Mouse (Mus musculus): Measurements from ENCODE around the gene Kxd1. TPM values are rescaled to one million over a fixed set of nuclear protein-coding genes. Genes with fewer than 3 reads are reported as not detected.
A peak's percentile ranks its signal among the peaks of the same experiment; 100 is the strongest.

Kxd1 gene
- polyA plus RNA-seq, 1 experiment from 2014 or later = 46.7 TPM

GRCm38 (mm10) chr8:70495771-70496062, 32.0 kb downstream of the Kxd1 start:
- peak overlapping the region; percentile 14; the same call in 1 of the 2 replicates for H3K4me3 ChIP-seq
- H3K4me2 ChIP-seq = peak overlapping the region; percentile 24; the same call in 1 of the 2 replicates
- peaks cover 49% of the 10 kb centered on the region for H3K4me1 ChIP-seq (replicated peaks)
- no peak for ATAC-seq (ENCODE audit: low read depth)
- H3K27me3 ChIP-seq = peaks cover 100% of the 10 kb centered on the region
- no peaks in the 10 kb centered on the region for H3K36me3 ChIP-seq
- 5% methylated on average over 12 of the region's 12 CpGs for WGBS
- H3K9ac ChIP-seq = peak overlapping the region; percentile 47
- no peak overlapping the region for H3K27ac ChIP-seq (replicated peaks)
- no peaks in the 10 kb centered on the region for H3K9me3 ChIP-seq

- Histone ChIP-seq H3K9ac (peak overlapping the region; percentile 47), H3K4me3 (peak overlapping the region; percentile 14; the same call in 1 of the 2 replicates), H3K4me1 (replicated peaks) (peaks cover 49% of the 10 kb centered on the region), H3K9me3 (no peaks in the 10 kb centered on the region), H3K27ac (replicated peaks) (no peak overlapping the region), H3K36me3 (no peaks in the 10 kb centered on the region), H3K4me2 (peak overlapping the region; percentile 24; the same call in 1 of the 2 replicates), H3K27me3 (peaks cover 100% of the 10 kb centered on the region)
- 1% methylated on average over 20 of the region's 21 CpGs for WGBS
- peak; percentile 2; the same call in 1 of the 2 replicates for ATAC-seq (ENCODE audit: low read depth)
Observed at GRCm38 (mm10) chr8:70495001-70495770, 32.6 kb downstream of the Kxd1 start.

GRCm38 (mm10) chr8:70494416-70494945, 33.3 kb downstream of the Kxd1 start:
- H3K4me3 ChIP-seq = no peak overlapping the region
- peaks cover 100% of the 10 kb centered on the region for H3K27me3 ChIP-seq
- H3K4me2 ChIP-seq = peak overlapping the region; percentile 59
- no peak overlapping the region for H3K27ac ChIP-seq (replicated peaks)
- ATAC-seq (ENCODE audit: low read depth) = no peak
- H3K9ac ChIP-seq = no peak overlapping the region
- WGBS = 1% methylated on average over 28 of the region's 28 CpGs
- H3K9me3 ChIP-seq = no peaks in the 10 kb centered on the region
- peaks cover 55% of the 10 kb centered on the region for H3K4me1 ChIP-seq (replicated peaks)
- no peaks in the 10 kb centered on the region for H3K36me3 ChIP-seq

- H3K4me1 ChIP-seq (replicated peaks) = peaks cover 61% of the 10 kb centered on the region
- 2% methylated on average over 47 of the region's 47 CpGs for WGBS
- no peak overlapping the region for H3K27ac ChIP-seq (replicated peaks)
- H3K9ac ChIP-seq = 0 out of 2 replicates have a peak overlapping the region, but pooled peaks have one; percentile 64
- no peaks in the 10 kb centered on the region for H3K9me3 ChIP-seq
- peak overlapping the region; percentile 59 for H3K4me2 ChIP-seq
- H3K27me3 ChIP-seq = peaks cover 100% of the 10 kb centered on the region
- ATAC-seq (ENCODE audit: low read depth) = no peak
- peak overlapping the region; percentile 34 for H3K4me3 ChIP-seq
- no peaks in the 10 kb centered on the region for H3K36me3 ChIP-seq
Observed at GRCm38 (mm10) chr8:70493692-70494415, 33.9 kb downstream of the Kxd1 start.

GRCm38 (mm10) chr8:70492664-70493640, 34.8 kb downstream of the Kxd1 start, which contains the start of gene Crlf1:
Gene Crlf1 (plus strand): TSS chr8:70493158.
- Histone ChIP-seq H3K4me2 (peak within 1 kb of the TSS; percentile 59), H3K36me3 (no peaks in the 10 kb centered on the region), H3K4me3 (peak within 1 kb of the TSS; percentile 34), H3K27ac (replicated peaks) (no peak within 1 kb of the TSS), H3K9ac (peak within 1 kb of the TSS; percentile 64), H3K4me1 (replicated peaks) (peaks cover 69% of the 10 kb centered on the region), H3K9me3 (no peaks in the 10 kb centered on the region), H3K27me3 (peaks cover 100% of the 10 kb centered on the region)
- under 1% methylated on average over 61 of the region's 93 CpGs for WGBS
- ATAC-seq (ENCODE audit: low read depth) = no peak

GRCm38 (mm10) chr8:70490880-70491495, 36.8 kb downstream of the Kxd1 start:
- H3K9ac ChIP-seq = no peak overlapping the region
- no peak for ATAC-seq (ENCODE audit: low read depth)
- H3K4me3 ChIP-seq = no peak overlapping the region
- no peaks in the 10 kb centered on the region for H3K9me3 ChIP-seq
- H3K27ac ChIP-seq (replicated peaks) = no peak overlapping the region
- H3K4me2 ChIP-seq = no peak overlapping the region
- H3K36me3 ChIP-seq = no peaks in the 10 kb centered on the region
- WGBS = 2% methylated on average over 20 of the region's 20 CpGs
- peaks cover 84% of the 10 kb centered on the region for H3K4me1 ChIP-seq (replicated peaks)
- peaks cover 95% of the 10 kb centered on the region for H3K27me3 ChIP-seq

- 4% methylated on average over 10 of the region's 10 CpGs for whole genome bisulfite sequencing
- Histone ChIP-seq H3K4me3 (no peak overlapping the region), H3K4me1 (replicated peaks) (peaks cover 81% of the 10 kb centered on the region), H3K27me3 (peaks cover 95% of the 10 kb centered on the region), H3K9ac (no peak overlapping the region), H3K36me3 (no peaks in the 10 kb centered on the region), H3K4me2 (no peak overlapping the region), H3K9me3 (no peaks in the 10 kb centered on the region), H3K27ac (replicated peaks) (no peak overlapping the region)
- no peak for ATAC-seq (ENCODE audit: low read depth)
Observed at GRCm38 (mm10) chr8:70490061-70490879, 37.5 kb downstream of the Kxd1 start.

GRCm38 (mm10) chr8:70489576-70489975, 38.2 kb downstream of the Kxd1 start:
- Histone ChIP-seq H3K4me1 (replicated peaks) (peaks cover 74% of the 10 kb centered on the region), H3K36me3 (no peaks in the 10 kb centered on the region), H3K27me3 (peaks cover 95% of the 10 kb centered on the region), H3K27ac (replicated peaks) (no peak overlapping the region), H3K4me2 (peak overlapping the region; percentile 38), H3K9ac (no peak overlapping the region), H3K9me3 (no peaks in the 10 kb centered on the region), H3K4me3 (peak overlapping the region; percentile 18)
- ATAC-seq (ENCODE audit: low read depth) = no peak
- WGBS = 1% methylated on average over 35 of the region's 41 CpGs

GRCm38 (mm10) chr8:70488931-70489470, 38.8 kb downstream of the Kxd1 start:
- Histone ChIP-seq H3K4me3 (peak overlapping the region; percentile 26), H3K4me1 (replicated peaks) (peaks cover 68% of the 10 kb centered on the region)
- 3% methylated on average over 14 of the region's 14 CpGs for WGBS

GRCm38 (mm10) chr8:70487993-70488796, 39.6 kb downstream of the Kxd1 start:
- no peak overlapping the region for H3K27ac ChIP-seq (replicated peaks)
- WGBS = 2% methylated on average over 55 of the region's 55 CpGs
- peaks cover 60% of the 10 kb centered on the region for H3K4me1 ChIP-seq (replicated peaks)
- no peaks in the 10 kb centered on the region for H3K9me3 ChIP-seq
- ATAC-seq (ENCODE audit: low read depth) = no peak
- H3K36me3 ChIP-seq = no peaks in the 10 kb centered on the region
- H3K27me3 ChIP-seq = peaks cover 95% of the 10 kb centered on the region
- H3K4me3 ChIP-seq = peak overlapping the region; percentile 26
- peak overlapping the region; percentile 59 for H3K9ac ChIP-seq
- H3K4me2 ChIP-seq = peak overlapping the region; percentile 62

More at GRCm38 (mm10) chr8:70488931-70489470, 38.8 kb downstream of the Kxd1 start:
- Histone ChIP-seq H3K27ac (replicated peaks) (no peak overlapping the region), H3K4me2 (peak overlapping the region; percentile 38), H3K9ac (no peak overlapping the region), H3K27me3 (peaks cover 95% of the 10 kb centered on the region), H3K9me3 (no peaks in the 10 kb centered on the region), H3K36me3 (no peaks in the 10 kb centered on the region)
- ATAC-seq (ENCODE audit: low read depth) = no peak
